Mouse (Mus musculus): ENCODE measurements at regions not wholly inside any gene's neighbourhood (a gene's known extent, or its start where the extent isn't known, plus 50 kb on each side); places are given as distances from the start of the nearest gene placed in this dataset.

GRCm38 (mm10) chr3:37916281-37916680 lies 192.0 kb upstream of the Gm5148 start:
- TF ChIP-seq CTCF (IDR thresholded peaks at IDR 0.05; ENCODE audit: low read depth) = no peak
- no peak for TF ChIP-seq EP300 (IDR thresholded peaks at IDR 0.05; ENCODE audit: low read depth)
